Mouse (Mus musculus): ENCODE measurements around the gene Mast4.

DNA sequence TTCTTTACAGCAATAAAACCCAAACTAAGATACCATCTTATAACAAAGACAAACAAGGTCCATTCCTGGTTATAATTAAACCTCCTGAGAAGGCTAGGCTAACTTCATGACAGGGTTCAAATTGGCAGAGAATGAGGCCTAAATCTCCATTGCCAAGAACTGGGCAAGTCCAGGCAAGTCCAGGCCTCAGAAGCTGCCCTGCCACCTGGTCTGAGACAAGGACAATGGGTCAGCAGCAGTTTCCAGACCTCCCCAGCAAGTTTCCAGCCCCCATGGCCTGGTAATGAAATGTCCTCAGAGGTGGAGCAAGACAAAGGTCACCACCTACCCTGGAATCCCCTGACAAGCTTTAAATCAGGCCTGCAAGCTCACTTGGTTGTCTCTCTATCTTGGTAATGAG is 419.5 kb downstream of the Mast4 start:
- TF ChIP-seq POLR2A (IDR thresholded peaks at IDR 0.05; ENCODE audit: insufficient read depth, low read depth, low read length) = no peak
- TF ChIP-seq CTCF (IDR thresholded peaks at IDR 0.05) = no peak

Measured in heart, adult 2 months (tissue).